Mouse (Mus musculus) macrophage (primary cell): Measurements from ENCODE around the gene Arpc5. TPM values are rescaled to one million over a fixed set of nuclear protein-coding genes. Genes with fewer than 3 reads are reported as not detected.
A peak's percentile ranks its signal among the peaks of the same experiment; 100 is the strongest.

Experiments
- H3K27ac ChIP-seq: fragments of 350-480 bp; formaldehyde crosslinking; 2 replicates; pipeline ENCODE4 v1.9.0; 2021
- H3K36me3 ChIP-seq: fragments of 350-480 bp; formaldehyde crosslinking; 2 replicates; pipeline ENCODE4 v1.9.0; 2021; ENCODE audit errors: inconsistent target
- H3K4me3 ChIP-seq: fragments of 350-480 bp; formaldehyde crosslinking; 2 replicates; pipeline ENCODE4 v1.9.0; 2021; ENCODE audit errors: inconsistent target
- H3K79me2 ChIP-seq: fragments of 350-480 bp; formaldehyde crosslinking; 2 replicates; pipeline ENCODE4 v1.9.0; 2021; ENCODE audit errors: inconsistent target
- WGBS: methylation state at CpG from one replicate; pipeline ENCODE4 v1.1.7; 2026; ENCODE audit warnings: inconsistent platforms; ENCODE audit not compliant: missing documents; 5-methylcytosine and 5-hydroxymethylcytosine counted together
- polyA plus RNA-seq: library from polyadenylated mRNA; stranded (reverse); fragments of 250-400 nt; gene quantifications from 3 replicates; pipeline ENCODE4 v1.2.4, GENCODE M21; 2018; ENCODE audit warnings: inconsistent platforms
- total RNA-seq, 78 experiments: library from RNA; depleted of rRNA; stranded (reverse); fragments of 250-400 nt; gene quantifications; 1 replicate in 9 of 78; 2 replicates in 24 of 78; 3 replicates in 43 of 78; 4 replicates in 2 of 78; pipeline ENCODE4 v1.2.4; 2018; ENCODE audit warnings: inconsistent platforms in 56 of 78

Arpc5 gene
- total RNA-seq (2018; cell fraction: chromatin; rRNA removed) = 100 to 1,000 TPM; 124 to 281 (median 185) TPM
- total RNA-seq (2018; cell fraction: cytosol; rRNA removed) = 100 to 1,000 TPM; 463 to 648 (median 564) TPM
- total RNA-seq (2018; cell fraction: nucleus; rRNA removed) = 100 to 1,000 TPM; 166 to 467 (median 306) TPM
- 466 to 600 TPM (median 492 TPM) in 3 replicates for polyA plus RNA-seq

GRCm38 (mm10) chr1:152766032-152766772 lies at the start of gene Arpc5, which contains the start of gene Rgl1:
Gene Arpc5, plus strand, starts transcription at chr1:152766542.
Gene Rgl1, minus strand, starts transcription at chr1:152766351.
- H3K27ac ChIP-seq = peak within 1 kb of the TSS; percentile 83
- under 1% methylated on average over 77 of the region's 86 CpGs for WGBS
- peaks cover 29% of the 10 kb centered on the region for H3K36me3 ChIP-seq
- H3K79me2 ChIP-seq = peaks cover 44% of the 10 kb centered on the region
- peak within 1 kb of the TSS; percentile 96 for H3K4me3 ChIP-seq

- H3K36me3 ChIP-seq = no peaks in the 10 kb centered on the region
- WGBS = 89% methylated on average over 1 of the region's 1 CpGs
- no peaks in the 10 kb centered on the region for H3K79me2 ChIP-seq
- no peak overlapping the region for H3K4me3 ChIP-seq
- no peak overlapping the region for H3K27ac ChIP-seq
Observed at GRCm38 (mm10) chr1:152717329-152717728, 49.0 kb upstream of the Arpc5 start.

GRCm38 (mm10) chr1:152718200-152718599 lies 48.1 kb upstream of the Arpc5 start:
- Histone ChIP-seq H3K27ac (no peak overlapping the region), H3K36me3 (no peaks in the 10 kb centered on the region), H3K79me2 (no peaks in the 10 kb centered on the region), H3K4me3 (no peak overlapping the region)
- 67% methylated on average over 6 of the region's 6 CpGs for WGBS

GRCm38 (mm10) chr1:152720969-152721368 lies 45.4 kb upstream of the Arpc5 start:
- H3K4me3 ChIP-seq = no peak overlapping the region
- no peak overlapping the region for H3K27ac ChIP-seq
- no peaks in the 10 kb centered on the region for H3K79me2 ChIP-seq
- WGBS = 13% methylated on average over 4 of the region's 4 CpGs
- H3K36me3 ChIP-seq = no peaks in the 10 kb centered on the region

GRCm38 (mm10) chr1:152721535-152722198 lies 44.7 kb upstream of the Arpc5 start:
- no peak overlapping the region for H3K4me3 ChIP-seq
- 91% methylated on average over 10 of the region's 11 CpGs for WGBS
- H3K27ac ChIP-seq = no peak overlapping the region
- H3K79me2 ChIP-seq = no peaks in the 10 kb centered on the region
- H3K36me3 ChIP-seq = no peaks in the 10 kb centered on the region

GRCm38 (mm10) chr1:152724286-152724685 lies 42.1 kb upstream of the Arpc5 start:
- no peaks in the 10 kb centered on the region for H3K79me2 ChIP-seq
- H3K27ac ChIP-seq = no peak overlapping the region
- no peaks in the 10 kb centered on the region for H3K36me3 ChIP-seq
- no peak overlapping the region for H3K4me3 ChIP-seq

- no peaks in the 10 kb centered on the region for H3K36me3 ChIP-seq
- no peak overlapping the region for H3K27ac ChIP-seq
- H3K4me3 ChIP-seq = no peak overlapping the region
- 85% methylated on average over 2 of the region's 3 CpGs for whole genome bisulfite sequencing
- no peaks in the 10 kb centered on the region for H3K79me2 ChIP-seq
Observed at GRCm38 (mm10) chr1:152726095-152726494, 40.2 kb upstream of the Arpc5 start.

- Histone ChIP-seq H3K36me3 (no peaks in the 10 kb centered on the region), H3K4me3 (no peak overlapping the region), H3K27ac (no peak overlapping the region), H3K79me2 (no peaks in the 10 kb centered on the region)
- WGBS = 3% methylated on average over 3 of the region's 5 CpGs
Observed at GRCm38 (mm10) chr1:152727604-152728236, 38.6 kb upstream of the Arpc5 start.

GRCm38 (mm10) chr1:152738793-152739192 lies 27.5 kb upstream of the Arpc5 start:
- Histone ChIP-seq H3K79me2 (no peaks in the 10 kb centered on the region), H3K4me3 (no peak overlapping the region), H3K36me3 (no peaks in the 10 kb centered on the region), H3K27ac (no peak overlapping the region)
- WGBS = 98% methylated on average over 9 of the region's 9 CpGs

GRCm38 (mm10) chr1:152739374-152739773 lies 27.0 kb upstream of the Arpc5 start:
- 95% methylated on average over 11 of the region's 11 CpGs for WGBS

GRCm38 (mm10) chr1:152743095-152743826 lies 23.1 kb upstream of the Arpc5 start:
- Histone ChIP-seq H3K79me2 (no peaks in the 10 kb centered on the region), H3K27ac (no peak overlapping the region), H3K4me3 (no peak overlapping the region), H3K36me3 (no peaks in the 10 kb centered on the region)
- WGBS = 91% methylated on average over 15 of the region's 15 CpGs

More at GRCm38 (mm10) chr1:152739374-152739773, 27.0 kb upstream of the Arpc5 start:
- Histone ChIP-seq H3K27ac (no peak overlapping the region), H3K36me3 (no peaks in the 10 kb centered on the region), H3K4me3 (no peak overlapping the region), H3K79me2 (no peaks in the 10 kb centered on the region)

- H3K27ac ChIP-seq = no peak overlapping the region
- 37% methylated on average over 5 of the region's 5 CpGs for WGBS
- H3K4me3 ChIP-seq = no peak overlapping the region
- H3K79me2 ChIP-seq = no peaks in the 10 kb centered on the region
- H3K36me3 ChIP-seq = no peaks in the 10 kb centered on the region
Observed at GRCm38 (mm10) chr1:152746426-152746825, 19.9 kb upstream of the Arpc5 start.

GRCm38 (mm10) chr1:152749276-152749675 lies 17.1 kb upstream of the Arpc5 start:
- no peak overlapping the region for H3K27ac ChIP-seq
- H3K36me3 ChIP-seq = no peaks in the 10 kb centered on the region
- WGBS = 72% methylated on average over 9 of the region's 9 CpGs
- H3K79me2 ChIP-seq = no peaks in the 10 kb centered on the region
- H3K4me3 ChIP-seq = no peak overlapping the region

- H3K79me2 ChIP-seq = no peaks in the 10 kb centered on the region
- 93% methylated on average over 12 of the region's 13 CpGs for WGBS
- H3K36me3 ChIP-seq = no peaks in the 10 kb centered on the region
- H3K4me3 ChIP-seq = no peak within 1 kb of the TSS
- no peak within 1 kb of the TSS for H3K27ac ChIP-seq
Observed at GRCm38 (mm10) chr1:152750312-152750965, 15.9 kb upstream of the Arpc5 start, which contains the start of gene Apobec4. Gene Apobec4, plus strand, starts transcription at chr1:152750551.
